Mouse (Mus musculus) G1E-ER4 (cell line): ENCODE data around the gene Higd1c. TPM values are rescaled to one million over a fixed set of nuclear protein-coding genes. Genes with fewer than 3 reads are reported as not detected.

ENCODE experiments used
- GATA1 ChIP-seq: IDR thresholded peaks from one replicate; pipeline ENCODE4 v1.8.0; 2012; ENCODE audit warnings: low read length, inconsistent platforms
- polyA plus RNA-seq: library from polyadenylated mRNA; stranded (reverse); fragments of >175 nt; gene quantifications from 2 replicates; pipeline ENCODE4 v1.2.3, GENCODE M21; 2012

Higd1c gene
- polyA plus RNA-seq, 1 experiment = not detected

GRCm38 (mm10) chr15:100380104-100380503, 15.8 kb downstream of the Higd1c start:
- no peak for TF ChIP-seq GATA1

DNA sequence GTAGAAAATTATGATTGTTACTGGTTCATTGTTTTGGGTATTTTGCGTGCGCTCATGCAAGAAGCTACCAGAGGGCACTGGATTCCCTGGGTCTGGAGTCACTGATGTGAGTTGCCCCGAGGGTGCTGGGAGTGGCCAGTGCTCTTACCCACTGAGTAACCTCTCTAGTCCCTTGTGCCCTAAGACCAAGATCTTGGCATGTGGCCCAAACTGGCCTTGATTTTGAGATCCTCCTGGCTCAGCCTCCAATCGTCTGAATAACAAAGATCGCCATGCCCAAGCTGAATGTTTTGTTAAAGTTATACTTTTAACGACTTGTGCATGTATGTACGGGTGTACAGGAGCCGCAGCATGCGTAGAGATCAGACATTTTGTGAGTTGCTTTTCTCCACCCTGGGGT, 21.4 kb downstream of the Higd1c start:
- TF ChIP-seq GATA1 = no peak

DNA sequence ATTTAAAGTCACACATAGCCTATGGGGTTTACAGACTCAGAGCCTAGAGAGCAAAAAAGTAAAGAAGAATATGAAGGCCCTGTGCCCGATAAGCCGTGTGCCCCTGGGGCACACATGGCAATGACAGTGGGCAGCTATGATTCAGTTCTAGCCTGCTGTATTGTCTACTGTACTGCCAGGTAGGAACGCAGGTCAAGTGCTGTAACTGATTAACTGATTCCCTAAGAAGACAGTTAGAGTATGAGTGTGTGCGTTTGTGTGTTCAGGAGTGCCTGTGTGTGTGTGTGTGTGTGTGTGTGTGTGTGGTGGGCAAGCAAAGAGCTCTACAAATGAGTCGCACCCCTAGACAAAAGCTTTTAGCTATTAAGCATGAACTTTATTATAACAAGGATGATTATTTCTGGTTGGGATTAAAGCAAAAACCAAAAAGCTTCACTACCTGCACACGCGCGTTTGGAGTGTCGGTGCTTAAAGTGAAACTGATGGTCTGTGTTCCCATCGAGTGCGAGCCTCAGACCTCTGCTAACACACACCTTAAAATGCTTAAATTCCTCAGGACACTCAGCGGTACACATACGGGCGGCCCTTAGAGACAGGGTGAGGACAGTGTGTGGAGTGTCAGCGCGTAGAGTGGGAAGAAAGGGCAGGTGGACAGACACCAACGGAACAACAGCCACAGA, 23.3 kb downstream of the Higd1c start:
- no peak for TF ChIP-seq GATA1

DNA sequence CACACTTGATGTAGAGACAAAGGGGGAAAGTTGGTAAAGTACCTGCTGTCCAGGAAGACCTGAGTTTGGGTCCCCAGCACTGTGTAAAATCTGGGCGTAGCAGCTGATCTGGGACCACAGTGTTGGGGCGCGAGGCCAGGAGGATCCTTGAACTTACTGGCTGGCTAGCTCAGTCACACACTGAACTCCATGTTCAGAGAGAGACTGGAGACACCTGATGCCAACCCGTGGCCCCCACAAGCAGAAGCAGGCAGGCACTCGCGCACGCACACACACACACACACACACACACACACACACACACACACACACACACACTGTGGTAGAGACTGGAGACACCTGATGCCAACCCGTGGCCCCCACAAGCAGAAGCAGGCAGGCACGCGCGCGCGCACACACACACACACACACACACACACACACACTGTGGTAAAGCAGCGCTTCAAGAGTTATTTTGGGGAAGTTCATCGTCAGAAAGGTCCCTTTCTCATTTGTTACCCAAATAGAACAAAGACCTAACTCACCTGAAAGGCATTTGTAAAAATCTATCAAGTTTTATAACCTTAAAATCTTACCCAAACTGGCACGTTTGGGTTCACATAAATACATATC, 24.0 kb downstream of the Higd1c start:
- no peak for TF ChIP-seq GATA1

GRCm38 (mm10) chr15:100388886-100389285, 24.5 kb downstream of the Higd1c start:
- TF ChIP-seq GATA1 = no peak

DNA sequence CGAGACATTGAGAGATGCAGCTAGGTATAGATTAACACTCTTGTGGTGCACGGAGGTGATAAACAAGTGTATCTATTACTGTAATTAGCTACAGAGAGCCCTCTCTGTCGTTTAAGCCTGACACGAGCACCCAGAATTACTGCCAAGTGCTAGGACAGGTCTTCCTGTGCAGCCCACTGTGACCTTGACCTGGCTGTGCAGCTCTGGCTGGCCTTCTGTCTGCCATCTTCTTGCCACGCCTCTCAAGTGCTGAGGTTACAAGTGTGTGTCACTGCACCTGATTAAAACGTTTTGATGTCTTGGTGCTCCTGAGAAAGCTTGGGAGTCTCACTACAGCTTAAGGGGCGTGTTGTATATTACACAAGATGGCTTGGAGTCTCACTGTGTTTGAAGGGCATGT, 26.7 kb downstream of the Higd1c start:
- no peak for TF ChIP-seq GATA1

DNA sequence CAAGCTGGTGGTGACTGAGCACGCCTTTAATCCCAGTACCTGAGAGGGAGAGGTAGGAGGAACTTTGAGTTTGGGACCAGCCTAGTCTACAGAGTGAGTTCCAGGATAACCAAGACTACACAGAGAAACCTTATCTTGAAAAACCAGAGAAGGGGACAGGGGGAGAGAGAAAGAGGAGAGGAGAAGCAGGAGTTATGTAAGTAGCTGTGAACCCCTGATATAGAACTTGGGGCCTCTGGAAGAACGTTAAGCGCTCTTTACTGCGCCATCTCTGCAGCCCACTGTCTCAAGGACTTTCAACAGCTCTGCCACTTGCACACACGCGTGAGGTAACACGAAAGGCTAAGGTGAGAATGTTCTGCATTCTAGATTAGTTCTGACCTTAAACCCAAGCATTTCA, 27.3 kb downstream of the Higd1c start:
- TF ChIP-seq GATA1 = no peak

- TF ChIP-seq GATA1 = no peak
Observed at GRCm38 (mm10) chr15:100393016-100393415, 28.7 kb downstream of the Higd1c start.

DNA sequence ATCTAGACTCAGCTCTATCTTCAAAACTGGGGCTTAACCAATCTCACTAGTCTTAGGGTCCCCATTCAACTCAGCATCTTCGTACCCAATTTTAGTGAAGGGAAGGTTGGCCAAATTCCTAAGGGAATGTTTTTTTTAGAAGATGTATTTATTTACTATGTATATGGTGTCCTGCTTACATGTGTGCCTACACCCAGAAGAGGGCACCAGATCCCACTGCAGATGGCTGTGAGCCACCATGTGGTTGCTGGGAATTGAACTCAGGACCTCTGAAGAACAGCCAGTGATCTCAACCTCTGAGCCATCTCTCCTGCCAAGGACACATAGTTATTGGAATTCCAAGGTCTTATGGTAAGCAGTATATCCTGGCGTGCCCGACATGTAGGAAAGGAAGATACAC, 31.2 kb downstream of the Higd1c start:
- TF ChIP-seq GATA1 = no peak

- no peak for TF ChIP-seq GATA1
Observed at GRCm38 (mm10) chr15:100400592-100401250, 36.4 kb downstream of the Higd1c start.

- TF ChIP-seq GATA1 = no peak
Observed at GRCm38 (mm10) chr15:100401811-100402210, 37.5 kb downstream of the Higd1c start.

GRCm38 (mm10) chr15:100402347-100402746, 38.0 kb downstream of the Higd1c start:
- TF ChIP-seq GATA1 = no peak

- no peak for TF ChIP-seq GATA1
Observed at GRCm38 (mm10) chr15:100402798-100403197, 38.5 kb downstream of the Higd1c start.

- TF ChIP-seq GATA1 = no peak
Observed at GRCm38 (mm10) chr15:100403318-100404000, 39.1 kb downstream of the Higd1c start.

- TF ChIP-seq GATA1 = no peak
Observed at GRCm38 (mm10) chr15:100406088-100406487, 41.7 kb downstream of the Higd1c start.
